Mouse (Mus musculus): ENCODE results near the gene Rad51b. TPM values are rescaled to one million over a fixed set of nuclear protein-coding genes. Genes with fewer than 3 reads are reported as not detected.

The Rad51b gene
- total and polyA plus RNA-seq, 3 experiments: 6.5 to 8.6 (median 8.5) TPM

GRCm38 (mm10) chr12:79592206-79592605 is 295.1 kb downstream of the Rad51b start:
- in situ Hi-C loops (cut with MboI; ENCODE audit: low pct_ligation_motif_present, low pct_unique_long_range_greater_than_20kb, low sequenced_read_pairs): no loop called here
- Histone ChIP-seq H3K36me3 (replicated peaks in 1 of 2; ENCODE audit: control insufficient read depth in 1 of 2, insufficient read depth in 1 of 2, low read length in 1 of 2) (peaks cover 0 to 2% of the 10 kb centered on the region in 2 experiments), H3K4me2 (ENCODE audit: insufficient read depth, low read depth, poor library complexity, severe bottlenecking) (no peak overlapping the region), H3K9me3 (replicated peaks; ENCODE audit: low read length) (no peaks in the 10 kb centered on the region), H3K9ac (ENCODE audit: insufficient read depth, low read depth) (no peak overlapping the region), H3K4me1 (ENCODE audit: control insufficient read depth in 1 of 2, insufficient read depth in 2 of 2) (no peaks in the 10 kb centered on the region), H3K79me2 (replicated peaks; ENCODE audit: control insufficient read depth, extremely low read depth, insufficient read depth, poor library complexity, severe bottlenecking) (no peaks in the 10 kb centered on the region), H3K27me3 (replicated peaks) (no peaks in the 10 kb centered on the region), H3K27ac (ENCODE audit: insufficient read depth, low read depth) (no peak overlapping the region), H3K4me3 (replicated peaks in 1 of 3; ENCODE audit: low read depth in 2 of 3, low read length in 2 of 3, poor library complexity in 1 of 3) (no peak overlapping the region)
- TF ChIP-seq E2F4 (IDR thresholded peaks at IDR 0.05; ENCODE audit: insufficient replicate concordance, low read depth, low read length) (no peak), MEF2A (IDR thresholded peaks at IDR 0.05; ENCODE audit: borderline replicate concordance, low read depth, low read length) (no peak), NELFE (IDR thresholded peaks at IDR 0.05; ENCODE audit: low read depth, low read length) (no peak), ZKSCAN1 (IDR thresholded peaks at IDR 0.05; ENCODE audit: borderline replicate concordance, low read depth, low read length) (no peak), JUND (conservative IDR thresholded peaks at IDR 0.05; ENCODE audit: low read depth, low read length) (no peak), ZMIZ1 (IDR thresholded peaks at IDR 0.05; ENCODE audit: low read depth, low read length) (no peak), MYC (IDR thresholded peaks at IDR 0.05; ENCODE audit: low read depth, low read length) (no peak), POLR2AphosphoS2 (IDR thresholded peaks at IDR 0.05; ENCODE audit: low read depth, low read length) (no peak), IRF4 (IDR thresholded peaks at IDR 0.05; ENCODE audit: low read depth, low read length) (no peak), NRF1 (IDR thresholded peaks at IDR 0.05; ENCODE audit: low read depth, low read length) (no peak), GABPA (IDR thresholded peaks at IDR 0.05; ENCODE audit: insufficient replicate concordance, low read depth, low read length) (no peak), ZNF384 (IDR thresholded peaks at IDR 0.05; ENCODE audit: low read depth, low read length) (no peak), UBTF (IDR thresholded peaks at IDR 0.05; ENCODE audit: low read depth, low read length) (no peak)
- no peak for DNase-seq (ENCODE audit: extremely low read depth)
- dilution Hi-C loops (cut with MboI; ENCODE audit: extremely low pct_ligation_motif_present, extremely low pct_unique_long_range_greater_than_20kb, low sequenced_read_pairs): no loop called here

GRCm38 (mm10) chr12:79596842-79597241 is 299.8 kb downstream of the Rad51b start:
- Histone ChIP-seq H3K4me3 (replicated peaks in 1 of 3; ENCODE audit: low read depth in 2 of 3, low read length in 2 of 3, poor library complexity in 1 of 3) (no peak overlapping the region), H3K27me3 (replicated peaks) (no peaks in the 10 kb centered on the region), H3K9ac (ENCODE audit: insufficient read depth, low read depth) (no peak overlapping the region), H3K27ac (ENCODE audit: insufficient read depth, low read depth) (no peak overlapping the region), H3K36me3 (replicated peaks in 1 of 2; ENCODE audit: control insufficient read depth in 1 of 2, insufficient read depth in 1 of 2, low read length in 1 of 2) (peaks cover 0 to 2% of the 10 kb centered on the region in 2 experiments), H3K4me2 (ENCODE audit: insufficient read depth, low read depth, poor library complexity, severe bottlenecking) (no peak overlapping the region), H3K79me2 (replicated peaks; ENCODE audit: control insufficient read depth, extremely low read depth, insufficient read depth, poor library complexity, severe bottlenecking) (no peaks in the 10 kb centered on the region), H3K9me3 (replicated peaks; ENCODE audit: low read length) (no peaks in the 10 kb centered on the region), H3K4me1 (ENCODE audit: control insufficient read depth in 1 of 2, insufficient read depth in 2 of 2) (peaks cover 8 to 29% of the 10 kb centered on the region in 2 experiments; a peak in 3 of 4 replicates)
- in situ Hi-C loops (cut with MboI; ENCODE audit: low pct_ligation_motif_present, low pct_unique_long_range_greater_than_20kb, low sequenced_read_pairs): no loop called here
- DNase-seq (ENCODE audit: extremely low read depth): no peak
- dilution Hi-C loops (cut with MboI; ENCODE audit: extremely low pct_ligation_motif_present, extremely low pct_unique_long_range_greater_than_20kb, low sequenced_read_pairs): no loop called here
- TF ChIP-seq EP300 (IDR thresholded peaks at IDR 0.05; ENCODE audit: low read length) (no peak), USF2 (conservative IDR thresholded peaks at IDR 0.05; ENCODE audit: low read depth, low read length) (no peak), ZC3H11A (IDR thresholded peaks at IDR 0.05; ENCODE audit: low read depth, low read length) (no peak), MAX (IDR thresholded peaks at IDR 0.05; ENCODE audit: low read length) (no peak), ETS1 (conservative IDR thresholded peaks at IDR 0.05; ENCODE audit: low read depth, low read length) (no peak), CHD2 (IDR thresholded peaks at IDR 0.05; ENCODE audit: low read length) (no peak), IRF4 (IDR thresholded peaks at IDR 0.05; ENCODE audit: low read depth, low read length) (no peak), SIN3A (IDR thresholded peaks at IDR 0.05; ENCODE audit: low read length) (no peak)
